ENCODE assay signal across 10 mouse cellular contexts in genomic region chr13:41079859-41080258, GRCm38 (mm10). TPM values are rescaled to one million over a fixed set of nuclear protein-coding genes. Genes with fewer than 3 reads are reported as not detected.
DNase-seq lines count a peak whose midpoint lies in the region; ATAC-seq and TF ChIP-seq lines count a peak whose summit lies in the region.
"Had no signal": no experiment of that assay in that cellular context is flagged by ENCODE, and none has a peak within 500 bp of the region (broad histone marks: within the 10 kb centered on the region; RNA-seq: fewer than 3 reads in every experiment).

No protein-coding gene starts in this region.

- H3K36me3 ChIP-seq in kidney, embryonic 15.5 days, result no peaks in the 10 kb centered on the region
- H3K36me3 ChIP-seq in forebrain, embryonic 11.5 days (ENCODE audit: control insufficient read depth, insufficient read depth, low read length), result no peaks in the 10 kb centered on the region
- H3K36me3 ChIP-seq in hindbrain, embryonic 15.5 days, result no peaks in the 10 kb centered on the region
- no peaks in the 10 kb centered on the region for H3K36me3 ChIP-seq in midbrain, postnatal 0 days (ENCODE audit: insufficient read depth, low read length)

- peak overlapping the region; percentile 55 for H3K4me3 ChIP-seq in kidney, embryonic 15.5 days (replicated peaks)
- H3K4me3 ChIP-seq in forebrain, embryonic 11.5 days (ENCODE audit: low read depth, low read length), result no peak overlapping the region
- H3K4me3 ChIP-seq in hindbrain, embryonic 15.5 days, result peak overlapping the region; percentile 54; the same call in 1 of the 2 replicates
- peak overlapping the region; percentile 47; the same call in 1 of the 2 replicates for H3K4me3 ChIP-seq in midbrain, postnatal 0 days (ENCODE audit: low read depth, low read length)

- no peak for TF ChIP-seq CTCF in midbrain, postnatal 0 days (IDR thresholded peaks at IDR 0.05)

- H3K27me3 ChIP-seq in kidney, embryonic 15.5 days, result peaks cover 31% of the 10 kb centered on the region
- peaks cover 7% of the 10 kb centered on the region for H3K27me3 ChIP-seq in forebrain, embryonic 11.5 days (ENCODE audit: control insufficient read depth, insufficient read depth, low read length)
- peaks cover 20% of the 10 kb centered on the region; the same call in 1 of the 2 replicates for H3K27me3 ChIP-seq in hindbrain, embryonic 15.5 days
- 0 out of 2 replicates have a peak, but pooled peaks cover 2% of the 10 kb centered on the region for H3K27me3 ChIP-seq in midbrain, postnatal 0 days (ENCODE audit: insufficient read depth, low read length)

- peaks cover 10% of the 10 kb centered on the region for H3K4me1 ChIP-seq in kidney, embryonic 15.5 days
- H3K4me1 ChIP-seq in forebrain, embryonic 11.5 days (replicated peaks; ENCODE audit: control insufficient read depth, insufficient read depth, low read length), result no peaks in the 10 kb centered on the region
- H3K4me1 ChIP-seq in hindbrain, embryonic 15.5 days (replicated peaks), result peaks cover 12% of the 10 kb centered on the region; the same call in 1 of the 2 replicates
- H3K4me1 ChIP-seq in midbrain, postnatal 0 days (ENCODE audit: insufficient read depth, low read length), result no peaks in the 10 kb centered on the region

- no peaks in the 10 kb centered on the region for H3K9me3 ChIP-seq in kidney, embryonic 15.5 days (replicated peaks)
- H3K9me3 ChIP-seq in forebrain, embryonic 11.5 days (ENCODE audit: control insufficient read depth, low read length), result no peaks in the 10 kb centered on the region
- H3K9me3 ChIP-seq in hindbrain, embryonic 15.5 days, result no peaks in the 10 kb centered on the region
- H3K9me3 ChIP-seq in midbrain, postnatal 0 days (ENCODE audit: low read length), result no peaks in the 10 kb centered on the region

- no peak for DNase-seq in kidney, adult 11 months
- DNase-seq in forebrain, embryonic 11.5 days (ENCODE audit: low spot score), result no peak
- no peak for DNase-seq in midbrain, postnatal 0 days (ENCODE audit: low spot score)
- no peak for DNase-seq in cerebellum, postnatal 4 days (ENCODE audit: low spot score in 2 of 2)
- DNase-seq in frontal cortex, postnatal 14 days (ENCODE audit: low spot score in 2 of 2), result no peak

- H3K27ac ChIP-seq in kidney, embryonic 15.5 days, result no peak overlapping the region
- H3K27ac ChIP-seq in forebrain, embryonic 11.5 days (ENCODE audit: low read depth, low read length), result no peak overlapping the region
- H3K27ac ChIP-seq in hindbrain, embryonic 15.5 days (replicated peaks), result no peak overlapping the region
- no peak overlapping the region for H3K27ac ChIP-seq in midbrain, postnatal 0 days (ENCODE audit: low read depth, low read length)

- ATAC-seq in kidney, embryonic 15.5 days (replicated peaks; ENCODE audit: low FRiP score), result no peak
- peak; percentile 51; the same call in 1 of the 2 replicates for ATAC-seq in forebrain, embryonic 11.5 days (replicated peaks; ENCODE audit: low FRiP score)
- no peak for ATAC-seq in hindbrain, embryonic 15.5 days (ENCODE audit: low FRiP score, low read depth)
- 0 out of 2 replicates have a peak, but pooled peaks have one; percentile 41 for ATAC-seq in midbrain, postnatal 0 days (ENCODE audit: low FRiP score)

- H3K9ac ChIP-seq in kidney, embryonic 15.5 days, result no peak overlapping the region
- H3K9ac ChIP-seq in forebrain, embryonic 11.5 days (ENCODE audit: low read length), result no peak overlapping the region
- H3K9ac ChIP-seq in hindbrain, embryonic 15.5 days, result no peak overlapping the region
- no peak overlapping the region for H3K9ac ChIP-seq in midbrain, postnatal 0 days (replicated peaks; ENCODE audit: low read length, poor library complexity, severe bottlenecking)

- 59% methylated on average over 5 of the region's 5 CpGs for WGBS in kidney, embryonic 15.5 days
- WGBS in forebrain, embryonic 11.5 days, result 57% methylated on average over 5 of the region's 5 CpGs
- WGBS in hindbrain, embryonic 15.5 days, result 56% methylated on average over 5 of the region's 5 CpGs
- 47% methylated on average over 5 of the region's 5 CpGs for WGBS in midbrain, postnatal 0 days

- H3K4me2 ChIP-seq in kidney, embryonic 15.5 days, result peak overlapping the region; percentile 94
- H3K4me2 ChIP-seq in forebrain, embryonic 11.5 days (ENCODE audit: low read depth, low read length, severe bottlenecking), result no peak overlapping the region; the same call in 1 of the 2 replicates
- peak overlapping the region; percentile 87 for H3K4me2 ChIP-seq in hindbrain, embryonic 15.5 days
- H3K4me2 ChIP-seq in midbrain, postnatal 0 days (ENCODE audit: low read depth, low read length, poor library complexity, severe bottlenecking), result no peak overlapping the region; the same call in 1 of the 2 replicates

RNA-seq across cellular contexts. Expression of gene Mak, which starts 0.4 kb away (rescaled TPM):
- 0.75 and 0.85 TPM in 2 replicates for polyA plus RNA-seq in kidney, embryonic 15.5 days (2015; fragmentation: Nextera tagmentation; extraction: Ambion mirVana)
- polyA plus RNA-seq in forebrain, embryonic 11.5 days (2014; fragmentation: Nextera tagmentation; extraction: Ambion mirVana), result 0.87 and 1.6 TPM in 2 replicates
- polyA plus RNA-seq in hindbrain, embryonic 15.5 days (2015; fragmentation: Nextera tagmentation; extraction: Ambion mirVana), result 1.9 TPM in 2 replicates
- 1.1 and 2.3 TPM in 2 replicates for total RNA-seq in midbrain, postnatal 0 days (2014; rRNA removed)
- 2.1 and 2.2 TPM in 2 replicates for polyA plus RNA-seq in midbrain, postnatal 0 days (2015; fragmentation: Nextera tagmentation; extraction: Ambion mirVana)

RNA-seq across cellular contexts. Expression of gene Gcm2, which starts 31.0 kb away (rescaled TPM):
- polyA plus RNA-seq in kidney, embryonic 15.5 days (2015; fragmentation: Nextera tagmentation; extraction: Ambion mirVana), result not detected in 2 replicates
- polyA plus RNA-seq in forebrain, embryonic 11.5 days (2014; fragmentation: Nextera tagmentation; extraction: Ambion mirVana), result not detected in 2 replicates
- not detected in 2 replicates for polyA plus RNA-seq in hindbrain, embryonic 15.5 days (2015; fragmentation: Nextera tagmentation; extraction: Ambion mirVana)
- total RNA-seq in midbrain, postnatal 0 days (2014; rRNA removed), result not detected in 2 replicates
- not detected in 2 replicates for polyA plus RNA-seq in midbrain, postnatal 0 days (2015; fragmentation: Nextera tagmentation; extraction: Ambion mirVana)
- total RNA-seq: adrenal gland, adult 2 months; left cerebral cortex, postnatal 10 days had no signal
- polyA plus RNA-seq: adrenal gland, adult 2 months; frontal cortex, adult 2 months had no signal

RNA-seq across cellular contexts. Expression of gene Sycp2l, which starts 34.2 kb away (rescaled TPM):
- not detected in 2 replicates for polyA plus RNA-seq in kidney, embryonic 15.5 days (2015; fragmentation: Nextera tagmentation; extraction: Ambion mirVana)
- not detected in 2 replicates for polyA plus RNA-seq in forebrain, embryonic 11.5 days (2014; fragmentation: Nextera tagmentation; extraction: Ambion mirVana)
- polyA plus RNA-seq in hindbrain, embryonic 15.5 days (2015; fragmentation: Nextera tagmentation; extraction: Ambion mirVana), result not detected in 2 replicates
- total RNA-seq in midbrain, postnatal 0 days (2014; rRNA removed), result 0.16 TPM in 1 of 2 replicates, not detected in the other
- not detected in 2 replicates for polyA plus RNA-seq in midbrain, postnatal 0 days (2015; fragmentation: Nextera tagmentation; extraction: Ambion mirVana)
- total RNA-seq: adrenal gland, adult 2 months had no signal
- polyA plus RNA-seq: adrenal gland, adult 2 months had no signal

Comparison
In these comparisons a context has a peak if more than half of its experiments do, and no peak if none do; other contexts are left out.
1. ATAC-seq: peak in forebrain, embryonic 11.5 days (single experiment) and midbrain, postnatal 0 days (single experiment); none in kidney, embryonic 15.5 days (single experiment) and hindbrain, embryonic 15.5 days (single experiment).
2. H3K4me2 ChIP-seq: peak in kidney, embryonic 15.5 days (single experiment) and hindbrain, embryonic 15.5 days (single experiment); none in forebrain, embryonic 11.5 days (single experiment) and midbrain, postnatal 0 days (single experiment).